Mouse (Mus musculus) kidney, postnatal 0 days (tissue): ENCODE measurements around the gene Ncan. TPM values are rescaled to one million over a fixed set of nuclear protein-coding genes. Genes with fewer than 3 reads are reported as not detected.

Source experiments
- ATAC-seq: fragments of 200-750 bp; cut with Nextera tagmentation; replicated peaks from 2 replicates; pipeline ENCODE4 v1.8.0; 2017; ENCODE audit warnings: low read depth, moderate number of reproducible peaks, moderate TSS enrichment, moderate library complexity; ENCODE audit not compliant: low FRiP score
- DNase-seq: peaks from one replicate; pipeline ENCODE4 v3.0.0-alpha.2; 2016; ENCODE audit warnings: low spot score
- H3K27ac ChIP-seq: fragments of 300-500 bp; sonication (generic); 2 replicates; pipeline ENCODE4 v1.5.1; 2014; ENCODE audit warnings: mild to moderate bottlenecking
- H3K27me3 ChIP-seq: fragments of 300-500 bp; sonication (generic); 2 replicates; pipeline ENCODE4 v1.6.1; 2014; ENCODE audit warnings: low read length, mixed read lengths; ENCODE audit not compliant: insufficient read depth
- H3K36me3 ChIP-seq: fragments of 300-500 bp; sonication (generic); 2 replicates; pipeline ENCODE4 v1.6.1; 2014; ENCODE audit warnings: low read length, mixed read lengths; ENCODE audit not compliant: insufficient read depth
- H3K4me1 ChIP-seq: fragments of 300-500 bp; sonication (generic); replicated peaks from 2 replicates; pipeline ENCODE4 v1.6.1; 2014; ENCODE audit warnings: antibody characterized with exemption, low read length, mixed read lengths; ENCODE audit not compliant: insufficient read depth
- H3K4me2 ChIP-seq: fragments of 300-500 bp; sonication (generic); 2 replicates; pipeline ENCODE4 v1.6.1; 2014; ENCODE audit warnings: mild to moderate bottlenecking, low read length, moderate library complexity, mixed read lengths
- H3K4me3 ChIP-seq: fragments of 300-500 bp; sonication (generic); replicated peaks from 2 replicates; pipeline ENCODE4 v1.5.1; 2014; ENCODE audit warnings: low read depth, low read length
- H3K9ac ChIP-seq: fragments of 300-500 bp; sonication (generic); 2 replicates; pipeline ENCODE4 v1.6.1; 2014; ENCODE audit warnings: low read depth, low read length
- H3K9me3 ChIP-seq: fragments of 300-500 bp; sonication (generic); replicated peaks from 2 replicates; pipeline ENCODE4 v1.6.1; 2016; ENCODE audit warnings: low read length, inconsistent platforms, mixed read lengths
- CTCF ChIP-seq: IDR thresholded peaks from 2 replicates; pipeline ENCODE4 v1.5.1; 2016; ENCODE audit warnings: antibody characterized with exemption, low read depth, mild to moderate bottlenecking, moderate library complexity
- WGBS: fragments of 180-500 bp; shearing (Covaris S2); extraction: QIAGEN DNeasy Blood & Tissue Kit; methylation state at CpG from one replicate; pipeline ENCODE4 v1.1.7; 2014; 5-methylcytosine and 5-hydroxymethylcytosine counted together
- polyA plus RNA-seq: library from polyadenylated mRNA; unstranded; fragments of >200 nt; fragmentation: Nextera tagmentation; extraction: Ambion mirVana; gene quantifications from 2 replicates; pipeline ENCODE4 v1.2.1, GENCODE M21; 2015

The Ncan gene
- polyA plus RNA-seq, 1 experiment from 2014 or later: 0.03 TPM

DNA sequence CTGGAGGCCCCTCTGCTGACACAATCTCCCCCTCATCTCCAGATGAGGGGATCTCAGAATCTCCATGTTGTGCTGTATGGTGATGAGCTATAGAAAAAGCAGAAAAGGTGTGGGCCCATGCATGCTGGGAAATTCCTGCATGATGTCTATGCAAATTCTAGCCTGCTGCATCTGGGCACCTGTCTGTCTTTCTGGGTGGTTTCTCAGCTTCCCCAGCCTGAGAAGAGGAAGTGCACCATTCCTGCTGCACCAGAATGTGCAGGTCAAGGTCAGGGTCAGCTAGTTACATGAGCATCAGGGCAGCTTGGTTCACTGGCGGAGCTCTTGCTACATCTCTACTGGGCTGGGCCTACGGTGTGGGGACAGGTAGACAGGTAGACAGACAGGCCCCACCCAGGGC lies 10.2 kb downstream of the Ncan start:
- ATAC-seq (no peak), DNase-seq (no peak)
- H3K4me1 ChIP-seq: no peaks in the 10 kb centered on the region
- no peaks in the 10 kb centered on the region for H3K9me3 ChIP-seq
- no peaks in the 10 kb centered on the region for H3K36me3 ChIP-seq
- H3K4me3 ChIP-seq: no peak overlapping the region
- H3K9ac ChIP-seq: no peak overlapping the region
- no peak for TF ChIP-seq CTCF
- H3K27ac ChIP-seq: no peak overlapping the region
- peaks cover 32% of the 10 kb centered on the region for H3K27me3 ChIP-seq
- no peak overlapping the region for H3K4me2 ChIP-seq
- WGBS: 91% methylated on average over 2 of the region's 2 CpGs

DNA sequence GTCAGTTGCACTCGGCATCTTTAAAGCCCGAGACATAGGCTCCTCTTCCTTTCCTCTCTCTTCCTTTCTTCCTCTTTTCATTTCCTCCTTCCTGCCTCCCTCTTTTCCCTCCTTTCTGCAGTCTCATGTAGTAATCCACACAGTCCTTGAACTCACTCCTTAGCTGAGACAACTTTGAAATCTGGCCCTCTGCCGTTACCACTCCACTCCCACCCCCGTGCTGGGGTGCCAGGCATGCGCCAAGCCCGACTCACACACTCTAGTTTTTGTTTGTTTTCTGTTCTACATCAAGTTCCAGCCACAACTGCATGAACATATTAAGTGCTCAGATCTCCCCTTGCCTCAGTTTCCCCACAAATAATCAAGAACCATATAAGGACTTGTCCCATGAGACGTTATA lies 15.8 kb downstream of the Ncan start:
- H3K36me3 ChIP-seq: no peaks in the 10 kb centered on the region
- no peaks in the 10 kb centered on the region for H3K9me3 ChIP-seq
- WGBS: 71% methylated on average over 7 of the region's 7 CpGs
- no peak overlapping the region for H3K27ac ChIP-seq
- H3K4me2 ChIP-seq: no peak overlapping the region
- H3K9ac ChIP-seq: no peak overlapping the region
- ATAC-seq (no peak), DNase-seq (no peak)
- H3K4me3 ChIP-seq: no peak overlapping the region
- no peaks in the 10 kb centered on the region for H3K27me3 ChIP-seq
- TF ChIP-seq CTCF: no peak
- no peaks in the 10 kb centered on the region for H3K4me1 ChIP-seq

DNA sequence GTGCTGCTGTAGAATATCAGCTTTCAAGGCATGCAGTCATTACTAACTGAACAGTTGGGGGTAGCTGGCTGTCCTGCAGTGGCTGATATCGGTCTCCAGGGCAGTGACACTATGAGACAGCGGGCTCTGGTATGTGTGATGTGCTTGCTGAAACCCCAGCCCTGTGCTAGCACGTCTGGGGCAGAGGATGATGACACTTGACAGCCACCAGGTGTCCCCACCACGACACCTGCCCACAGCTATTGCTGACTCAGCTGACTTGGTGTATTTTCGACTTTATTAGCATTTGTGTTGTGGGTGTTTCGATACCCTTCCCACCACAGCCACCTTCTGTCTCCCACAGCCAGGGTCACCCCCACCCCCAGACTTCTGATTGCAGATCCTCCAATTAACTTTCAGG lies 16.2 kb downstream of the Ncan start:
- Histone ChIP-seq H3K4me3 (no peak overlapping the region), H3K36me3 (no peaks in the 10 kb centered on the region), H3K4me1 (no peaks in the 10 kb centered on the region), H3K4me2 (no peak overlapping the region), H3K27ac (no peak overlapping the region), H3K27me3 (no peaks in the 10 kb centered on the region), H3K9ac (no peak overlapping the region), H3K9me3 (no peaks in the 10 kb centered on the region)
- WGBS: 15% methylated on average over 6 of the region's 6 CpGs
- ATAC-seq (peak; percentile 68; the same call in 1 of the 2 replicates), DNase-seq (peak; percentile 54)
- TF ChIP-seq CTCF: peak; percentile 68

DNA sequence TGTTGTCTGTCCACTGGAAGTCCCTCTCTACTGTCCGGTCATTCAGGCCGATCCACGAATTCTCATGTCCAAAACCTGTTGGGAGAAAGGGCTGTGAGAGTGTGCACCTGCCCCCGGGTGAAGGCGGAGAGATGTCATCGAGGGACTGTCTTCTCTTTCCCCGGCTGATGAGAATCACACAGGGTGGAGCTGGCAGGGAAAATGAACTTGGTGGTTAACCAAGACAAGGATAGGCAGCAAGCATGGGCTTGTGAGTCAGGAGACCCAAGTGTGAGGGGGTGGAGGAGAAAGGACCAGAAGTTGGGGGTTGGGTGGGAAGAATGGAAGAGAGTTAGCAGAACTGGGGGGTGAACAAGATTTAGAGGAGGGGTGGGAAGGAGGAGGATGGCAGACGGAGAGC lies 20.4 kb downstream of the Ncan start:
- no peaks in the 10 kb centered on the region for H3K9me3 ChIP-seq
- no peaks in the 10 kb centered on the region for H3K4me1 ChIP-seq
- no peak overlapping the region for H3K27ac ChIP-seq
- 77% methylated on average over 8 of the region's 8 CpGs for WGBS
- no peaks in the 10 kb centered on the region for H3K27me3 ChIP-seq
- ATAC-seq (no peak), DNase-seq (no peak)
- no peaks in the 10 kb centered on the region for H3K36me3 ChIP-seq
- no peak overlapping the region for H3K9ac ChIP-seq
- H3K4me2 ChIP-seq: no peak overlapping the region
- no peak for TF ChIP-seq CTCF
- H3K4me3 ChIP-seq: no peak overlapping the region

DNA sequence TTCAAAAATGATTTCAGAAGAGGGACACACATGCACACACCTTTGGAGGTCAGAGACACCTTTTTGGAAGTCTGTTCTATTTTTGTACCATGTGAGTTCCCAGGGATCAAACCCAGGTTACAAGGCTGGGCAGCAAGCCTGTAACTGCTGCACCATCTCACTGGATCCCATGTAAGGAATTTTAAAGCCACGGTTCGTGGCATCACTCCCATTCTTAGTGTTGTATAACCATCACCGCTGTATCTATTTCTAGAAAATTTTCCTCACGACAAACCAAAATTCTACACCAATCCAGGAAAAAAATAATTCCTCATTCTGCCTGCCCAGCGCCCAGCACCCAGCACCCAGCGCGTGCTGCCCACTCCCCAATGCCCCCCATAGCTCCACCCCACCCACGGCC lies 21.4 kb downstream of the Ncan start:
- Histone ChIP-seq H3K4me1 (no peaks in the 10 kb centered on the region), H3K27ac (no peak overlapping the region), H3K27me3 (no peaks in the 10 kb centered on the region), H3K4me2 (no peak overlapping the region), H3K9me3 (no peaks in the 10 kb centered on the region), H3K36me3 (no peaks in the 10 kb centered on the region), H3K9ac (no peak overlapping the region), H3K4me3 (no peak overlapping the region)
- WGBS: 75% methylated on average over 8 of the region's 8 CpGs
- DNase-seq (no peak), ATAC-seq (no peak)
- TF ChIP-seq CTCF: no peak

DNA sequence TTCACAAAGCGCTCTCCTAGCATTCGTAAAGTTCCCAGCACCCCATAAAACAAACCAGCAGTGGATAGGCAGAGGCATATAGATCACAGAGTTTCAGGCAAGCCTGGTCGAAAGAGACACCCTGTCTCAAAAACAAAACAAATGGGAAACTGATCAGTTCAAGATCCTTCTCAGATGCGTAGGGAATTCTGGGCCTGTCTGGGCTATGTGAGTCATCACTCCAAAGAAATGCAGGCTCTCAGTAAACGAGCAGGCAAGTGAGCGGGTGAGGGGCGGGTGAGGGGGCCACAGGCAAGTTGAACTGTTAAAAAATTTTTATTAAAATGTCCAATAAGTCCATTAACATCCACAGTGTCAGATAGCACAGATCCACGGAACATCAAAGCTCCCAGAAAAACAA lies 27.9 kb downstream of the Ncan start:
- H3K9me3 ChIP-seq: no peaks in the 10 kb centered on the region
- no peak for TF ChIP-seq CTCF
- no peak overlapping the region for H3K27ac ChIP-seq
- no peak for ATAC-seq
- no peaks in the 10 kb centered on the region for H3K36me3 ChIP-seq
- no peak overlapping the region for H3K4me2 ChIP-seq
- peaks cover 24% of the 10 kb centered on the region for H3K27me3 ChIP-seq
- no peak for DNase-seq
- no peaks in the 10 kb centered on the region for H3K4me1 ChIP-seq
- 54% methylated on average over 8 of the region's 8 CpGs for WGBS
- H3K4me3 ChIP-seq: no peak overlapping the region
- H3K9ac ChIP-seq: no peak overlapping the region

DNA sequence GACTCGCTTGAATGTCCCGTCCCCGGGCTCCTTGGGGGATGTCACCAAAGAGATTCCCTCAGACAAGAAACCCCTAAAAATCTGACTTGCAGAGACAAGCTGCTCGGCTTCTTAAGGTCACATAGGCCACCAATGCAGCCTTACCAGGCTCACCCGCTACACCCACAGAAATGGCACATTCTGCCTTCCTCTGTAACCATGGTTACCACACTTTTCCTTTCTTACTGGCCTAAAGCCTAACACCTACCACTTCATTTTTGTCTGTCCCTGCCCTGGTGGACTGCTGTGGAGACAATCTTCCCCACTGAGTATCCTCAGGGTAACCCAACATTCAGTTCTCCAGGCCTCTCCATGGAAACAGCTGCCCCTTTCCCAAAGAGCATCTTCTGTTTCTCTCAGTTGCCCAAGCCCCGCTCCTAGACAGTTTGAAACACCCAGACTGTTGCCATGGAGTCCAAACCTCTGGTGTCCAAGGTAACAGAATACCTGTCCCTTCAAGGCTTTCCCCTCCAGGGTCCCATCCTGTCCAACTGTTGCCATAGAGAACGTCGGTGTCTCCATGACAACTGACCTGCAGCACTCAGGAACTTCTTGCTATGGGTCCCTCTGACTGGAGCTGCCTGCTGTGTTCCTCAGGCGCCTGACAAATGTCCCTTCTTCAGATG lies 31.2 kb downstream of the Ncan start:
- Histone ChIP-seq H3K4me3 (no peak overlapping the region), H3K27ac (no peak overlapping the region), H3K4me1 (peaks cover 3% of the 10 kb centered on the region; the same call in 1 of the 2 replicates), H3K36me3 (no peaks in the 10 kb centered on the region), H3K4me2 (no peak overlapping the region), H3K9ac (no peak overlapping the region), H3K9me3 (no peaks in the 10 kb centered on the region), H3K27me3 (peaks cover 56% of the 10 kb centered on the region)
- DNase-seq (no peak), ATAC-seq (no peak)
- TF ChIP-seq CTCF: no peak
- 68% methylated on average over 9 of the region's 9 CpGs for WGBS
